Mouse (Mus musculus) heart, embryonic 13.5 days (tissue): ENCODE measurements around the gene Rab22a. TPM values are rescaled to one million over a fixed set of nuclear protein-coding genes. Genes with fewer than 3 reads are reported as not detected.

ENCODE experiments used
- ATAC-seq: fragments of 200-750 bp; cut with Nextera tagmentation; 2 replicates; pipeline ENCODE4 v1.8.0; 2017; ENCODE audit warnings: moderate TSS enrichment; ENCODE audit not compliant: insufficient number of reproducible peaks, low FRiP score, low TSS enrichment; ENCODE audit errors: extremely low read depth
- H3K27ac ChIP-seq: fragments of 300-500 bp; sonication (generic); replicated peaks from 2 replicates; pipeline ENCODE4 v1.5.1; 2015; ENCODE audit warnings: moderate library complexity, mild to moderate bottlenecking, inconsistent platforms
- H3K27me3 ChIP-seq: fragments of 300-500 bp; sonication (generic); replicated peaks from 2 replicates; pipeline ENCODE4 v1.6.1; 2015; ENCODE audit warnings: mild to moderate bottlenecking, inconsistent platforms
- H3K36me3 ChIP-seq: fragments of 300-500 bp; sonication (generic); 2 replicates; pipeline ENCODE4 v1.6.1; 2015; ENCODE audit warnings: mild to moderate bottlenecking, inconsistent platforms
- H3K4me1 ChIP-seq: fragments of 300-500 bp; sonication (generic); 2 replicates; pipeline ENCODE4 v1.6.1; 2015; ENCODE audit warnings: inconsistent platforms
- H3K4me2 ChIP-seq: fragments of 300-500 bp; sonication (generic); 2 replicates; pipeline ENCODE4 v1.6.1; 2015; ENCODE audit warnings: inconsistent platforms, mild to moderate bottlenecking, moderate library complexity
- H3K4me3 ChIP-seq: fragments of 300-500 bp; sonication (generic); 2 replicates; pipeline ENCODE4 v1.5.1; 2015; ENCODE audit warnings: moderate library complexity, mild to moderate bottlenecking, inconsistent platforms
- H3K9ac ChIP-seq: fragments of 300-500 bp; sonication (generic); 2 replicates; pipeline ENCODE4 v1.6.1; 2015; ENCODE audit warnings: inconsistent platforms, mild to moderate bottlenecking, moderate library complexity
- H3K9me3 ChIP-seq: fragments of 300-500 bp; sonication (generic); 2 replicates; pipeline ENCODE4 v1.6.1; 2016; ENCODE audit warnings: inconsistent platforms
- WGBS: fragments of 180-500 bp; shearing (Covaris S2); methylation state at CpG from one replicate; pipeline ENCODE4 v1.1.7; 2015; ENCODE audit warnings: mixed read lengths; 5-methylcytosine and 5-hydroxymethylcytosine counted together
- polyA plus RNA-seq: library from polyadenylated mRNA; unstranded; fragments of >200 nt; fragmentation: Nextera tagmentation; extraction: Ambion mirVana; gene quantifications from 2 replicates; pipeline ENCODE4 v1.2.1, GENCODE M21; 2015

The Rab22a gene
- polyA plus RNA-seq, 1 experiment from 2014 or later, result 25.5 TPM

DNA sequence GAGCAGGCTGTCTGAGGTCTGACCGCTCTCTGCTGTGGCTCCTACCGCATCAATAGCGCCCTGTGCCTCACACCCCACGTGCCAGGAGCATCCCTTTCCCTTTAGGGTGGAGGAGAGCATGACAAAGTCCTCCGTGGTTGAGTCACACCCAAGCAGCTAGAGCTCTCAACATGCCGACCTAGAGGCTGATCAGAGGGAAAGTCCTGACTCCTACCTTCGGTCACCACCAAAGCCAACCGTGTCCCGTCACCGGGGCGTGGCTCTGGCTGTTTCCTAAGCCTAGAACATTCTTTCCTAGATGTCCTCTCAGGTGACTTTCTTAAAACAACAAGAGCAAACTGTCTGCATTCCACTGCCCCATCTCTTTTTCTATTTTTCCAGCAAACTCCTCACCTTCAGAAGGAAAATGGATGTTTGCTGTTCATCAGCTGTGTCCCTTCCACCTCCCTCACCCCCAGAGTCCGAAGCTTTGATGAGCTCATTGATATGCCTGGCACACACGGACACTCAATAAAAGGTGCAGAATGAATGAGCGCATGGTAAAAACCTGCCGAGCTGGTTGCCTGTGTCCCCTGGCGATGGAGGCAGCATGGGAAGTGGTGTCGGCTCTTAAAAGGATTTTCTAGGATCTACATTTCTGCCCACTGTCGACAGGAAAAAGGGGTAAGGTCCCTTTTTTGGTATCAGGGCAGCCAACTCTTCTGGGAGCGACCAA, 12.2 kb upstream of the Rab22a start:
- ATAC-seq, result no peak
- Histone ChIP-seq H3K36me3 (peaks cover 30% of the 10 kb centered on the region), H3K9me3 (no peaks in the 10 kb centered on the region), H3K4me3 (no peak overlapping the region), H3K4me1 (no peaks in the 10 kb centered on the region), H3K9ac (no peak overlapping the region), H3K4me2 (no peak overlapping the region), H3K27me3 (no peaks in the 10 kb centered on the region), H3K27ac (no peak overlapping the region)
- WGBS, result 82% methylated on average over 19 of the region's 19 CpGs

DNA sequence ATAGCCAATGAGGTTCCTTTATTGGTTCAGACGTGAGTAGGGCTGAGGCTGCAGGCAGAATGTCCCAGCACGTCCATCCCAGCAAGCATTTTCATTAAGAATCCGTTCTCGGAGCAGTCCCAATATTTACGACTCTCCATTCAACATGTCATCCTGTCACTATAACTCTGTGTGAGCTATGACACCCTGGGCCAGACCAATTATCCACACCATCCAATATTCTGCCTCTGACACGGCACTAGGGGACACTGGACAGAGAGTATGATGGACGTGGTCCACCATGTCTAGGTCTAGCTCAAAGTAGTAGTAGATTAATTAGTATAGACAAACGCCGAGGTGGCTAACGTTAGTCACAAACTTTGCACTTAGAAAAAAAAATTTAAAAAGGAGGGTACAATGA, 9.8 kb upstream of the Rab22a start:
- peaks cover 28% of the 10 kb centered on the region for H3K36me3 ChIP-seq
- WGBS, result 81% methylated on average over 10 of the region's 10 CpGs
- no peak overlapping the region for H3K27ac ChIP-seq

GRCm38 (mm10) chr2:173653526-173653925, 6.0 kb upstream of the Rab22a start:
- H3K27me3 ChIP-seq, result no peaks in the 10 kb centered on the region

More for the DNA sequence above, 9.8 kb upstream of the Rab22a start:
- Histone ChIP-seq H3K9ac (no peak overlapping the region), H3K9me3 (no peaks in the 10 kb centered on the region), H3K27me3 (no peaks in the 10 kb centered on the region), H3K4me1 (no peaks in the 10 kb centered on the region), H3K4me2 (no peak overlapping the region), H3K4me3 (no peak overlapping the region)
- no peak for ATAC-seq

DNA sequence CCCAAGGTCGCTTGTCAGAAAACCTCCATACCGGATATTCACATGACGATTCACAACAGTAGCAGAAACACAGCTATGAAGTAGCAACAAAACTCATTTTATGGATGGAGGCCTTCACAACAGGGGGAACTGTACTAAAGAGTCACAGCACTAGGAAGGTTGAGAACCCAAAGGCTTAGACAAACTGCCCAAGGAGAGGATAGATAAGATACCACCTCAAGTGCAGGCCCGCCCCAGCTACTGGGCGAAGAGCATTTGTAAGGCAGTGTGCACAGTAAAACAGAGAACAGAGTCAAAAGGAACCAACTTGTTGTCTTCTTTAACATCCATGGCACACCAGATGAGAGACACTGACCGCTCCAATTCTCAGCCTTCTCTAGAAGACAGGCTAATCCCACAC, 1.8 kb upstream of the Rab22a start:
- ATAC-seq, result no peak
- Histone ChIP-seq H3K27ac (no peak overlapping the region), H3K4me3 (no peak overlapping the region), H3K36me3 (peaks cover 20% of the 10 kb centered on the region), H3K27me3 (no peaks in the 10 kb centered on the region), H3K9me3 (no peaks in the 10 kb centered on the region), H3K9ac (no peak overlapping the region), H3K4me2 (peak overlapping the region; percentile 4; the same call in 1 of the 2 replicates), H3K4me1 (peaks cover 47% of the 10 kb centered on the region)
- 65% methylated on average over 6 of the region's 6 CpGs for WGBS

More at GRCm38 (mm10) chr2:173653526-173653925, 6.0 kb upstream of the Rab22a start:
- Histone ChIP-seq H3K9me3 (no peaks in the 10 kb centered on the region), H3K4me2 (no peak overlapping the region), H3K9ac (no peak overlapping the region), H3K4me1 (peaks cover 25% of the 10 kb centered on the region), H3K4me3 (no peak overlapping the region), H3K27ac (no peak overlapping the region), H3K36me3 (peaks cover 11% of the 10 kb centered on the region)
- no peak for ATAC-seq
- 82% methylated on average over 5 of the region's 5 CpGs for WGBS

DNA sequence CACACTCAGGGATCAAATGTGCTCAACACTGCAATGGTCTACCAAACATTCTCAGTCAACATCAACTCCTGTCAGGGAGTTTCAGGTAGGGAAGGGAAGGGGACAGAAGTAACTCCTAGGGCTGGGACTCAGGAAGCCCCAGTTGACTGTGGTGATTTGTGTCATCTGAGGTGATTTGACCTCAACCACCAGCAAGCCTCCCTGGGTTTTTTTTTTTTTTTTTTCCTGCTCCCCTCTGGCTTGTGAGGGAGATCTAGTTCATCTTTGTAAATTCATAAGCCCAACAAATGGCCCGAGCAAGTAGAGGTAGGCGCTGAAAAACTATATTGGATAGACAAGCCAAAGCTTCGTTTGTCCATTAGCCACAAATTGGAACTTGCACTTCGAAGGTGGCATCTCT, 1.0 kb upstream of the Rab22a start:
- WGBS, result 85% methylated on average over 4 of the region's 4 CpGs
- no peak overlapping the region; the same call in 1 of the 2 replicates for H3K27ac ChIP-seq

DNA sequence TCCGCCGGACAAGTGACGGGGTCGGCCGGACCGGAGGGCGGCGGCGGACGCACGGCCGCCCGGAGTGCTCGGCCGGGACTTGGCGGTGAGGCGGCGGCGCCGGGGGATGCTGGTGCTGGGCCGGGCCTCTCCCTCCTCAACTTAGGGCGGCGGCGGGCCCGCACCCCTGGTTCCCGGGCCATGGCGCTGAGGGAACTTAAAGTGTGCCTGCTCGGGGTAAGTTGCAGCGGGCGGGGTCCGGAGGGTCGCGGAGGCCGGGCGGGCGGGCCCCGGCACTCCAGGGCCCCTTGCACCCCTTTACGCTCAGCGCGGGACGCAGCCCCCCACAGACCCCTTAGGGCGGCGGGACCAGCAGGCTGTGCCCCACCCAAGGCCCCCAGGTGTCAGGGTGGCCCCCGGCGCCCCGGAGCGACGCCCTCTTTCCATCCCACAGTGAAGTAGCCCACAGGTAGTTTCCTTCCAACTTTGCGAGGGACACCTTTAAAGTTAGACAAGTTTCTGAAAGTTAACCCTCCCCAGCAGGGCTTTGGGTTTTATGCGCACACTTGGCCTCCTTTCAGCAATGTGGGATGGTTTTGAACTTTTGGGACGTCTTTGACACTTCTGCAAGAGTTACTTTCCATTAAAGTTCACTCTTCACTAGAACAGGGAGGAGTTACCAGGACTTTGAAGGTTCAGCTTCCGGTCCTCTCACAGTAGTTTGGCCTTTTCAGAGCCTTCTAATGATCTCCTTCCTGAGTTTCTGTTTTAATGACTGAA, 545 bp downstream of the Rab22a start:
- H3K27me3 ChIP-seq, result no peaks in the 10 kb centered on the region
- under 1% methylated on average over 52 of the region's 52 CpGs for WGBS
- peak overlapping the region; percentile 99 for H3K4me3 ChIP-seq

More for the DNA sequence above, 1.0 kb upstream of the Rab22a start:
- ATAC-seq, result no peak
- H3K9me3 ChIP-seq, result no peaks in the 10 kb centered on the region
- H3K4me3 ChIP-seq, result peak overlapping the region; percentile 99
- H3K9ac ChIP-seq, result peak overlapping the region; percentile 84
- H3K36me3 ChIP-seq, result peaks cover 27% of the 10 kb centered on the region
- H3K4me2 ChIP-seq, result peak overlapping the region; percentile 79
- H3K4me1 ChIP-seq, result peaks cover 47% of the 10 kb centered on the region
- no peaks in the 10 kb centered on the region for H3K27me3 ChIP-seq

GRCm38 (mm10) chr2:173662255-173662950, 2.8 kb downstream of the Rab22a start:
- no peak for ATAC-seq
- no peaks in the 10 kb centered on the region for H3K27me3 ChIP-seq
- H3K4me1 ChIP-seq, result peaks cover 38% of the 10 kb centered on the region
- no peak overlapping the region for H3K4me3 ChIP-seq
- H3K9me3 ChIP-seq, result no peaks in the 10 kb centered on the region
- no peak overlapping the region for H3K27ac ChIP-seq
- peaks cover 63% of the 10 kb centered on the region for H3K36me3 ChIP-seq
- WGBS, result 78% methylated on average over 9 of the region's 9 CpGs
- H3K4me2 ChIP-seq, result no peak overlapping the region
- H3K9ac ChIP-seq, result no peak overlapping the region

More for the DNA sequence above, 545 bp downstream of the Rab22a start:
- Histone ChIP-seq H3K27ac (peak overlapping the region; percentile 79), H3K4me1 (peaks cover 49% of the 10 kb centered on the region), H3K36me3 (peaks cover 43% of the 10 kb centered on the region), H3K9me3 (no peaks in the 10 kb centered on the region), H3K9ac (peak overlapping the region; percentile 99), H3K4me2 (peak overlapping the region; percentile 84)
- ATAC-seq, result no peak

DNA sequence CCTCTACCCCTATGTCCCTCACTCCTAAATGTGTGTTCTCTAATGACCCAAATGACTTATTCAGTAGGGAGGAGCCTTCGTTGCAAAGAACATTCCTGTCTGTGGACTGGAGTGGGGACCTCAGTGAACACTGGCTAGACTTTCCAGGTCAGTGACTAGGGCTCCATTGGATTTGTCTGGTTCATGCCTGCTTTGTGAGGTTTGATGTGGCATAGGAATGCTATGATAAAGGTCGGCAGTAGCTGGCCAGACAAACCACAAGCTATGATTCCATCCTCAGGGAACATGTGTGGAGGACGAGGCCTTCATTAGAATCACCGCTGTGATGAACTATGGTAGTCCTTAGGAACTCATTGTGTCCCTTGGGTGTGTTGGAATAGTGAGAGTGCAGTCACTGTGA, 5.2 kb downstream of the Rab22a start:
- peaks cover 36% of the 10 kb centered on the region for H3K4me1 ChIP-seq
- no peaks in the 10 kb centered on the region for H3K27me3 ChIP-seq
- no peak overlapping the region for H3K9ac ChIP-seq
- peaks cover 68% of the 10 kb centered on the region for H3K36me3 ChIP-seq
- no peaks in the 10 kb centered on the region for H3K9me3 ChIP-seq
- no peak overlapping the region for H3K4me2 ChIP-seq
- H3K4me3 ChIP-seq, result no peak overlapping the region
- no peak overlapping the region for H3K27ac ChIP-seq
- WGBS, result 87% methylated on average over 4 of the region's 4 CpGs
- ATAC-seq, result no peak

DNA sequence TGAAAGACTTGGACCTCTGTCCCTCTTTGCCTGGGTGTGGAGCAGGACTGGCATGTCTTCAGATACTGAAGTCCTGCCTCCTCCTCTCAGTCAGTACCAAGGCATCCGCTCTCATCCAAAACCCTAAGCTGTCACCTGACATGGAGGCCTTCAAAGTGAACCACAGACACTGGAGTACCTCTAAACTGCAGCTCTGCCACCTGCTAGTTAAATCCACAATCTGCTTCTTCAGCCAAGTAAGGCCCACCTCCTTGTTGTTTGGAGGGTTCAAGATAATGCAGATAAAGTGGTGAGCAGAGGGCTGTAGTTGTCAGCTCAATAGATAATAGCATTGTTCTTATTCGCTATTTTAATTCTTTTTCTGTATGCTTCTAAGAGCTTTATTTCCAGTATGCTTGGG, 5.7 kb downstream of the Rab22a start:
- 66% methylated on average over 2 of the region's 2 CpGs for WGBS
- H3K36me3 ChIP-seq, result peaks cover 68% of the 10 kb centered on the region
- no peak for ATAC-seq
- H3K27ac ChIP-seq, result no peak overlapping the region
- H3K4me1 ChIP-seq, result peaks cover 41% of the 10 kb centered on the region
- H3K9ac ChIP-seq, result no peak overlapping the region
- H3K4me2 ChIP-seq, result no peak overlapping the region
- H3K9me3 ChIP-seq, result no peaks in the 10 kb centered on the region
- H3K27me3 ChIP-seq, result no peaks in the 10 kb centered on the region
- H3K4me3 ChIP-seq, result no peak overlapping the region

- 81% methylated on average over 3 of the region's 3 CpGs for WGBS
- no peaks in the 10 kb centered on the region for H3K9me3 ChIP-seq
- H3K27me3 ChIP-seq, result no peaks in the 10 kb centered on the region
- no peak overlapping the region for H3K4me3 ChIP-seq
- H3K4me1 ChIP-seq, result peaks cover 48% of the 10 kb centered on the region
- H3K4me2 ChIP-seq, result no peak overlapping the region
- no peak overlapping the region for H3K9ac ChIP-seq
- H3K27ac ChIP-seq, result no peak overlapping the region
- no peak for ATAC-seq
- H3K36me3 ChIP-seq, result peaks cover 57% of the 10 kb centered on the region
These were observed 7.3 kb downstream of the Rab22a start for GRCm38 (mm10) chr2:173666876-173667275.

DNA sequence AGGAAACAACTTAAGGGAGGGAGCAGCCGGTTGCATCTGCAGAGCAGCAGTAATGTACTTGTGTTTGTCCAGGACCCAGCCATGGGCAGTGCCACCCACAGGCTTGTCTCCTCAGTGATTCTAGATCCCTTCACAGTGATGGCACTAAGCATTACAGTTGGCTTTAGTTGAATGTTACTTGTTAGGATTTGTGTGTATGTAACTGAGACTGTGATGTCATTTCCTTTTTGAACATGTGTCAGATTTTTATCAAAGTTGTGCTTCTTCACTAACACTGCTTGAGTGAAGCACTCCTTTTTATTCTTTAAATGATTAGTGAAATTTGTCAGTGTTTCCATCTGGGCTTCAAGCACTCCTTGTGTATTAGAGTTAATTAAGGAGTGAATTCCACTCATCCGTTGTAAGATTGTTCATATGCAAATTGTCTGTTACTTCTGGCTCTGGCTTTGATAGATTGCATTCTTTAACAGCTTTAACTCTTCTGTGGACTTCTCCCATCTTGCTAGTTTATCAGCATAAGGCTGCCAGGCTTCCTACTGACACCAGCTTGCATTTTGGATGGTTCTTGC, 12.9 kb downstream of the Rab22a start:
- H3K4me1 ChIP-seq, result peaks cover 56% of the 10 kb centered on the region
- no peak overlapping the region for H3K27ac ChIP-seq
- H3K4me3 ChIP-seq, result no peak overlapping the region
- no peaks in the 10 kb centered on the region for H3K9me3 ChIP-seq
- H3K4me2 ChIP-seq, result no peak overlapping the region
- peaks cover 23% of the 10 kb centered on the region for H3K36me3 ChIP-seq
- WGBS, result 69% methylated on average over 2 of the region's 2 CpGs
- no peak for ATAC-seq
- no peaks in the 10 kb centered on the region for H3K27me3 ChIP-seq
- no peak overlapping the region for H3K9ac ChIP-seq
